Mouse (Mus musculus) embryonic fibroblast, embryonic 13.5 days (primary cell): ENCODE measurements around the gene Anks6.
"Not testable (repeated sequence)": the region's sequence is repeated elsewhere in the genome, so short reads cannot be mapped to it uniquely, and the experiment has no call there.

Source experiments
- CTCF ChIP-seq: IDR thresholded peaks from 2 replicates; pipeline ENCODE4 v1.5.1; 2011; ENCODE audit warnings: mild to moderate bottlenecking, control low read depth, low read length, moderate library complexity, borderline replicate concordance; ENCODE audit not compliant: insufficient read depth
- POLR2A ChIP-seq: IDR thresholded peaks from 2 replicates; pipeline ENCODE4 v1.6.1; 2011; ENCODE audit warnings: low read depth, mild to moderate bottlenecking, control low read depth, low read length, moderate library complexity

GRCm38 (mm10) chr4:47055170-47055569 is 2.1 kb downstream of the Anks6 start:
- TF ChIP-seq CTCF, POLR2A: not testable (repeated sequence)
